Mouse (Mus musculus): ENCODE results near the gene Exosc1.

The Exosc1 gene

GRCm38 (mm10) chr19:41881842-41882241, 51.4 kb downstream of the Exosc1 start:
- DNase-seq (ENCODE audit: inconsistent age in 2 of 2, low spot score in 1 of 2): no peak

GRCm38 (mm10) chr19:41874356-41874755, 58.9 kb downstream of the Exosc1 start:
- DNase-seq (ENCODE audit: inconsistent age in 2 of 2, low spot score in 1 of 2): no peak

Data from adrenal gland, adult (tissue).